In genomic region chr9:77498406-77498805, GRCm38 (mm10) we compare ENCODE assay signal across 20 mouse cellular contexts. TPM values are rescaled to one million over a fixed set of nuclear protein-coding genes. Genes with fewer than 3 reads are reported as not detected.
DNase-seq lines count a peak whose midpoint lies in the region; ATAC-seq and TF ChIP-seq lines count a peak whose summit lies in the region.
"Had no signal": no experiment of that assay in that cellular context is flagged by ENCODE, and none has a peak within 500 bp of the region (broad histone marks: within the 10 kb centered on the region; RNA-seq: fewer than 3 reads in every experiment).

No protein-coding gene starts in this region.

- peaks cover 93% of the 10 kb centered on the region for H3K4me1 ChIP-seq in forebrain, embryonic 10.5 days
- peaks cover 31% of the 10 kb centered on the region for H3K4me1 ChIP-seq in forebrain, embryonic 16.5 days (replicated peaks; ENCODE audit: control insufficient read depth, insufficient read depth, low read length)
- H3K4me1 ChIP-seq in heart, embryonic 11.5 days (ENCODE audit: control insufficient read depth, insufficient read depth, low read length), result peaks cover 40% of the 10 kb centered on the region
- peaks cover 9% of the 10 kb centered on the region for H3K4me1 ChIP-seq in heart, adult 2 months (ENCODE audit: control insufficient read depth, insufficient read depth, low read length)
- peaks cover 31% of the 10 kb centered on the region for H3K4me1 ChIP-seq in thymus, adult 2 months (replicated peaks; ENCODE audit: control insufficient read depth, insufficient read depth, low read length)

- H3K9me3 ChIP-seq in forebrain, embryonic 10.5 days, result no peaks in the 10 kb centered on the region
- no peaks in the 10 kb centered on the region for H3K9me3 ChIP-seq in forebrain, embryonic 16.5 days (ENCODE audit: control insufficient read depth, low read length)
- no peaks in the 10 kb centered on the region for H3K9me3 ChIP-seq in heart, embryonic 11.5 days (replicated peaks; ENCODE audit: control insufficient read depth, low read length)
- H3K9me3 ChIP-seq: embryonic facial prominence, embryonic 10.5 days; hindbrain, embryonic 10.5 days; intestine, embryonic 15.5 days had no signal

- WGBS in forebrain, embryonic 10.5 days, result 65% methylated on average over 3 of the region's 3 CpGs
- 55% methylated on average over 3 of the region's 3 CpGs for whole genome bisulfite sequencing in forebrain, embryonic 16.5 days
- WGBS in heart, embryonic 11.5 days (ENCODE audit: insufficient replicate concordance), result 70% methylated on average over 3 of the region's 3 CpGs
- 77% methylated on average over 3 of the region's 3 CpGs for WGBS in heart, adult 2 months
- 81% methylated on average over 3 of the region's 3 CpGs for WGBS in thymus, adult 2 months

- H3K4me3 ChIP-seq in forebrain, embryonic 10.5 days, result no peak overlapping the region
- H3K4me3 ChIP-seq in forebrain, embryonic 16.5 days (replicated peaks; ENCODE audit: low read length), result no peak overlapping the region
- H3K4me3 ChIP-seq in heart, embryonic 11.5 days (ENCODE audit: low read depth, low read length), result no peak overlapping the region
- no peak overlapping the region for H3K4me3 ChIP-seq in heart, adult 2 months
- H3K4me3 ChIP-seq in thymus, adult 2 months (ENCODE audit: control insufficient read depth, insufficient read depth, low read length), result no peak overlapping the region
- H3K4me3 ChIP-seq: embryonic facial prominence, embryonic 10.5 days; hindbrain, embryonic 10.5 days; intestine, embryonic 15.5 days had no signal

- H3K4me2 ChIP-seq in forebrain, embryonic 16.5 days (ENCODE audit: low read length), result no peak overlapping the region
- no peak overlapping the region for H3K4me2 ChIP-seq in heart, embryonic 11.5 days
- H3K4me2 ChIP-seq: hindbrain, embryonic 14.5 days; intestine, embryonic 15.5 days had no signal

- H3K27ac ChIP-seq in forebrain, embryonic 10.5 days, result peak overlapping the region; percentile 8; the same call in 1 of the 2 replicates
- H3K27ac ChIP-seq in forebrain, embryonic 16.5 days (ENCODE audit: low read length), result no peak overlapping the region
- peak overlapping the region; percentile 90; the same call in 1 of the 2 replicates for H3K27ac ChIP-seq in heart, embryonic 11.5 days (ENCODE audit: low read depth, low read length)
- no peak overlapping the region for H3K27ac ChIP-seq in heart, adult 2 months
- no peak overlapping the region for H3K27ac ChIP-seq in thymus, adult 2 months (ENCODE audit: control insufficient read depth, insufficient read depth, low read length)
- H3K27ac ChIP-seq: hindbrain, embryonic 14.5 days; intestine, embryonic 15.5 days had no signal

- DNase-seq in forebrain, embryonic 10.5 days (ENCODE audit: extremely low spot score, low spot score), result no peak
- no peak for DNase-seq in heart, adult 2 months
- peak; percentile 1 for DNase-seq in thymus, postnatal 14 days
- DNase-seq in thymus, adult 2 months, result no peak
- DNase-seq in left cerebral cortex, postnatal 25 days (ENCODE audit: low spot score in 2 of 2), result no peak
- DNase-seq: adrenal gland, postnatal 10 days; cerebellum, adult 2 months; cerebellum, postnatal 10 days; gastrocnemius, postnatal 10 days; heart, postnatal 10 days; kidney, adult 18-20 months; kidney, postnatal 10 days had no signal

- intact Hi-C loops in heart, adult 2 months (cut with DNase I), result no loop called here
- intact Hi-C loops in left cerebral cortex, postnatal 25 days (cut with DNase I), result no loop called here

- H3K36me3 ChIP-seq in forebrain, embryonic 10.5 days (replicated peaks), result no peaks in the 10 kb centered on the region
- H3K36me3 ChIP-seq in forebrain, embryonic 16.5 days (ENCODE audit: control insufficient read depth, insufficient read depth), result no peaks in the 10 kb centered on the region
- no peaks in the 10 kb centered on the region for H3K36me3 ChIP-seq in heart, embryonic 11.5 days (ENCODE audit: control insufficient read depth, insufficient read depth, low read length)
- H3K36me3 ChIP-seq in heart, adult 2 months (ENCODE audit: control insufficient read depth, insufficient read depth, low read length), result no peaks in the 10 kb centered on the region; the same call in 1 of the 2 replicates
- no peaks in the 10 kb centered on the region for H3K36me3 ChIP-seq in thymus, adult 2 months (ENCODE audit: control insufficient read depth, insufficient read depth, low read length)
- H3K36me3 ChIP-seq: embryonic facial prominence, embryonic 10.5 days; hindbrain, embryonic 10.5 days; intestine, embryonic 15.5 days had no signal

- no peak overlapping the region for H3K9ac ChIP-seq in forebrain, embryonic 16.5 days (replicated peaks; ENCODE audit: low read depth, low read length)
- H3K9ac ChIP-seq in heart, embryonic 11.5 days (ENCODE audit: low read depth, low read length), result no peak overlapping the region
- no peak overlapping the region for H3K9ac ChIP-seq in heart, adult 2 months (ENCODE audit: low read depth, low read length)
- H3K9ac ChIP-seq: hindbrain, embryonic 14.5 days; intestine, embryonic 15.5 days had no signal

- TF ChIP-seq CTCF in heart, adult 2 months (IDR thresholded peaks at IDR 0.05), result no peak
- TF ChIP-seq CTCF in thymus, adult 2 months (IDR thresholded peaks at IDR 0.05; ENCODE audit: borderline replicate concordance, control insufficient read depth, extremely low read depth, insufficient read depth, low read length, poor library complexity), result no peak

- 0 out of 2 replicates have a peak, but pooled peaks cover 4% of the 10 kb centered on the region for H3K79me2 ChIP-seq in heart, adult 2 months (replicated peaks; ENCODE audit: control insufficient read depth, insufficient read depth, low read length)

- H3K27me3 ChIP-seq in forebrain, embryonic 10.5 days (ENCODE audit: poor library complexity, severe bottlenecking), result peaks cover 33% of the 10 kb centered on the region
- H3K27me3 ChIP-seq in forebrain, embryonic 16.5 days (replicated peaks; ENCODE audit: control insufficient read depth, insufficient read depth, low read length), result no peaks in the 10 kb centered on the region
- no peaks in the 10 kb centered on the region for H3K27me3 ChIP-seq in heart, embryonic 11.5 days (ENCODE audit: control insufficient read depth, insufficient read depth, low read length)
- H3K27me3 ChIP-seq in heart, adult 2 months (ENCODE audit: control insufficient read depth, insufficient read depth, low read length), result no peaks in the 10 kb centered on the region
- no peaks in the 10 kb centered on the region for H3K27me3 ChIP-seq in thymus, adult 2 months (ENCODE audit: control insufficient read depth, insufficient read depth, low read length)
- H3K27me3 ChIP-seq: intestine, embryonic 15.5 days; Patski had no signal

- TF ChIP-seq POLR2A in heart, adult 2 months (IDR thresholded peaks at IDR 0.05; ENCODE audit: insufficient read depth, low read depth, low read length), result no peak
- no peak for TF ChIP-seq POLR2A in thymus, adult 2 months (IDR thresholded peaks at IDR 0.05; ENCODE audit: control insufficient read depth, extremely low read depth, insufficient read depth, low read length, poor library complexity)

- no peak for ATAC-seq in forebrain, embryonic 16.5 days
- ATAC-seq in heart, embryonic 11.5 days (replicated peaks; ENCODE audit: insufficient number of reproducible peaks, low FRiP score, low TSS enrichment), result no peak
- ATAC-seq: activated CD4-positive, CD25-positive, alpha-beta regulatory T cell, adult 4 months; intestine, embryonic 15.5 days; Patski had no signal

- TF ChIP-seq EP300 in heart, adult 2 months (IDR thresholded peaks at IDR 0.05; ENCODE audit: insufficient read depth, low read depth, low read length), result no peak

RNA-seq across cellular contexts. Expression of gene Lrrc1, which starts 46.3 kb away (rescaled TPM):
- 14.4 and 15.9 TPM in 2 replicates for polyA plus RNA-seq in forebrain, embryonic 10.5 days (2016; fragmentation: Nextera tagmentation; extraction: Ambion mirVana)
- 7.7 and 9.3 TPM in 2 replicates for polyA plus RNA-seq in forebrain, embryonic 16.5 days (2015; fragmentation: Nextera tagmentation; extraction: Ambion mirVana)
- 11.2 and 13.4 TPM in 2 replicates for polyA plus RNA-seq in heart, embryonic 11.5 days (2014; fragmentation: Nextera tagmentation; extraction: Ambion mirVana)
- 10 to 100 TPM; 13.3 to 13.8 TPM for total RNA-seq in heart, adult 2 months (2021)
- polyA plus RNA-seq in heart, adult 2 months (2012; rRNA removed), result 21.5 and 26.6 TPM in 2 replicates
- 51.3 and 76.0 TPM in 2 replicates for polyA plus RNA-seq in thymus, adult 2 months (2012; rRNA removed)
- 1 to 10 TPM; 4.5 to 9.2 TPM for total RNA-seq in left cerebral cortex, postnatal 25 days (2021)

Comparison
In these comparisons a context has a peak if more than half of its experiments do, and no peak if none do; other contexts are left out.
1. H3K27ac ChIP-seq: peak in forebrain, embryonic 10.5 days (single experiment) and heart, embryonic 11.5 days (single experiment); none in forebrain, embryonic 16.5 days (single experiment), heart, adult 2 months (single experiment) and thymus, adult 2 months (single experiment).